Mouse (Mus musculus) c-Kit-negative CD71-positive TER-119-positive erythroid progenitor cells, embryonic 14.5 days (primary cell): ENCODE measurements around the gene Nme9.

Experiments used
- DNase-seq: peaks from one replicate; pipeline ENCODE4 v3.0.0-alpha.2; 2013; ENCODE audit warnings: low read depth, low spot score

The Nme9 gene

DNA sequence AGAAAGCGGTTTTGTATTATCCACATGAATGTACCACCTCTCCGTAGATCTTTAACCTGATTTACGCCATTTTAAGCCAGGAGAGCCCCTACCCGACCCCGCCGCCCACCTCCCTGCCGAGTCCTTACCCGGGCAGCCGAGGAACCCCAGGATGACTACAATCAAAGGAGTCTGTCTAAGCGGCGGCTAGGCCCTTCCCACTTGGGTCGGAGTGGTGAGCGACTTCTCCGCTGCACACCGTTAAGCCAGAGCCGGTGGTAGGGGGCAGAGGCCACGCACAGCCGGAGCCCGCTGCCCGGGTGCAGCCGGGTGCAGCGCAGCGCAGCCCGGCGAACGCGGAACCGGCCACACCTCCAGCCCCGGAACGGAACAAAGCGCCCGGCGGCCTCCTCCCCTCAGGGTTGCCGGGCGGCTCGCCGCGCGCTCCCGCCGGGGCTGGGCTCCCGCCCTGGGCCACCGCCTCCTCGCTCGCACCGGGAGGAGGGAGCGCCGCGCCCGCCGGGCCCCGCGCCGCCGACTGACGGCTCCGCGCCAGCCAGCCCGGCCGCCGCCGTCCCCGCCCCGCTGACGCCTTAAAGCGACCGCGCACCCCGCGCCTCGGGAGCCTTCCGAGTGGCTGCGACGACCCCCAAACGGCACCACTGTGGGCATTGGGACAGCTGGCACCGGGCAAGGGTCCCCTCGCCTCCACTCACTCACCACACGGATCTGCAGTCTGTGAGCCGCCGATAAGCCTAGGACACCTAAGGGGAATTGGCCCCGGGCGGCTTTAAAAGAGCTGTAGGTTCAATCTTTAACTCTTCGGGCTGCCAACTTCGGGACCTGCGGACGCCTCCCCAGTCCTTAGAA is 14.9 kb upstream of the Nme9 start:
- DNase-seq, result no peak

- DNase-seq, result no peak
Measured at GRCm38 (mm10) chr9:99437031-99437764, 14.1 kb upstream of the Nme9 start, which contains the start of gene Mras. Gene Mras (minus strand): TSS chr9:99437381.

- DNase-seq, result no peak
Measured at GRCm38 (mm10) chr9:99437781-99438565, 13.3 kb upstream of the Nme9 start.

DNA sequence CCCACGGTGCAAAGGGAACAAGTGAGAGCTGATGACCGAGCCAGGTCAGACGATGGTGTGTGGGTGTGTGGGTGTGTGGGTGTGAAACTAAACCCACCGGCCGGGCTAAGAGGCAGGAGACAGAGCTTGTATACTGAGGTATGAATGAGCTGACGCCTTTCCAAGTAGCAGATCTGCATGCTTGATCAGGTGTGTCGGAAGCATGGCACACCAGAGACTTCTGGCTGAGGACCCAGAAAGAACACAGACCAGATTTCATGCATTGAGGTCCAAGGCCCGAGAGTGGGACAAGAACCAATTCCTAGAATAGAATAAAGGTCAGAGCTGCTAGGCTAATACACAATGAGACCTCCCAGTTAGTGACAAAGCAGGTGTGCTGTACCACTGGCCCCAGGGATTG is 12.2 kb upstream of the Nme9 start:
- DNase-seq, result no peak

GRCm38 (mm10) chr9:99440941-99441340 is 10.3 kb upstream of the Nme9 start:
- DNase-seq, result no peak

DNA sequence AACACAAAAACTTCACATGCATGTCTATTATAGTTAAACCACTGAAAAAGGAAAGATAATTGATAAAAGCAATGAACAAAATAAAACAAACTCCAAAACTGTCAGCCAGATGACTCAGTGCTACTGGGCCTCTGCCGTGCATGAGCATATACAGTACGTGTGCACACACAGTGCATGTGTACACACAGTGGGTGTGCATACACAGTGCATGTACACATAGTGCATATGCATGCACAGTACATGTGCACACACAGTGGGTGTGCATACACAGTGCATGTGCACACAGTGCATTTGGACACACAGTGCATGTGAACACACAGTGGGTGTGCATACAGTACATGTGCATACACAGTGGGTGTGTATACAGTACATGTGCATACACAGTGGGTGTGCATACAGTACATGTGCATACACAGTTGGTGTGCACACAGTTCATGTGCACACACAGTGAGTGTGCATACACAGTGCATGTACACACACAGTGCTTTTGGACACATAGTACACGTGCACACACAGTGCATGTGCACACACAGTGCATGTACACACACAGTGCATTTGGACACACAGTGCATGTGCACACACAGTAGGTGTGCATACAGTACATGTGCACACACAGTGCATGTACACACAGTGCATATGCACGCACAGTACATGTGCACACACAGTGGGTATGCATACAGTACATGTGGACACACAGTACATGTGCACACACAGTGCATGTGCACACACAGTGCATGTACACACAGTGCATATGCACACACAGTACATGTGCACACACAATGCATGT is 9.4 kb upstream of the Nme9 start:
- DNase-seq, result no peak

DNA sequence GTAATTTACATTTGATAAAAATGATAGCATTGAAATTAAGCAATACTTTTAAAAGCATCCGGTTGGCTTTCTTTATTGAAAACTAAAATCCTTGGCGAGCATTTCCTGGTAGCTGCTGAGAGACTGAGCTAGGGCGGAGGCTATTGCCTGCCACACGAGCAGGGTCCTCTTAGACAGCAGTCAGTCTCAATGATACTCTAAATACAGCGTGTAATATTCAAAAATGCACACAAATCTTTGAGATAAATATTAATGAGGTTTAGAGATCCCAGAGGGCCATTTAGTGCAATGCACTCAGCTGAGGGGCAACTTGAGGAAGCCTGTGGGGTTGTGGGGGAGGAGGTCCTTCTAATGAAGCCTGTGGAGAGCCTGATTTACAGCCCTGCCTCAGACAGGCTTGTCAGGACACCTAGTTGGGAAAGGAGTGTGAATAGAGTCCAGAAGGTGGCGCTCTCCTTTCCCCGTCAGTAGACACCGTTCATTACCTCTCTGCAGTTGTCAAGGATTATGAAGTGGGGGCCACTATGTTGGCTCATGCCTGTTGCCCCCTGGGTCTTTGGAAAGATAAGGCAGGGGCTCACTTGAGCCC is 6.6 kb upstream of the Nme9 start:
- no peak for DNase-seq

DNA sequence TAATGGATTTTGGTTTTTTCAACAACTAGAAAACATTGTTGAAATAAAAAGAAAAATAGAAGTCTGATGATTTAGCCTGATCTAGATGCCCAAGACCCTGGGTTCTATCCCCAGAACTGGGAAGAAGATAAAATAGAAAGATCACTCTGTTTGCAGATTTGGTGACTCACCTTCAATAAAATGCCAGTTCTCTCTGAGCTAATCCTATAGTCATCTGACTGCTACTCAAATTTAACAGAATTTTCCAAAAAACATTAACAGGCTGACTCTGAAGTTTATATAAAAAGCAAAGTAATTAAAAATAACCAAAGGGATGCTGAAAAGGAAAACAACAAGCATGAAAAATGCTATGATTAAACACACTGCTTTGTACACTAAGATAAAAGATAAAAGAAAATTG is 5.0 kb upstream of the Nme9 start:
- DNase-seq, result no peak

DNA sequence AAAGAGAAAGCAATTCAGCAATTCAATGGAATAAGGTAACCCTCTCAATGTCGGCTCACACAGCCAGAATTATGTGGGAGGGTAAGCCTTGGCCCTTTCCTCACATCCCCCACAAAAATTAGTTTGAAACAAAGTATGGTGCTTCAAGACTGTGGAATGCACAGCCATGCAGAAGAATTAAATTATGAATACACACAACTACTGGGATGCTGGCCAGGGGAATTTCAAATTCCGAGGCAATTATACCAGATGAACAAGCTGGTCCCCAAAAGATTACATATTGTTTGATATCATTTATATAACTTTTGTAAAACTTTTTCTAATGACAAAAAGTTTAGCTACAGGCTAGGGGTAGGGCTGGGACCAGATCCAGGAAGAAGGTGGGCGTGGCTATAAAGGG is 4.0 kb upstream of the Nme9 start:
- no peak for DNase-seq

DNA sequence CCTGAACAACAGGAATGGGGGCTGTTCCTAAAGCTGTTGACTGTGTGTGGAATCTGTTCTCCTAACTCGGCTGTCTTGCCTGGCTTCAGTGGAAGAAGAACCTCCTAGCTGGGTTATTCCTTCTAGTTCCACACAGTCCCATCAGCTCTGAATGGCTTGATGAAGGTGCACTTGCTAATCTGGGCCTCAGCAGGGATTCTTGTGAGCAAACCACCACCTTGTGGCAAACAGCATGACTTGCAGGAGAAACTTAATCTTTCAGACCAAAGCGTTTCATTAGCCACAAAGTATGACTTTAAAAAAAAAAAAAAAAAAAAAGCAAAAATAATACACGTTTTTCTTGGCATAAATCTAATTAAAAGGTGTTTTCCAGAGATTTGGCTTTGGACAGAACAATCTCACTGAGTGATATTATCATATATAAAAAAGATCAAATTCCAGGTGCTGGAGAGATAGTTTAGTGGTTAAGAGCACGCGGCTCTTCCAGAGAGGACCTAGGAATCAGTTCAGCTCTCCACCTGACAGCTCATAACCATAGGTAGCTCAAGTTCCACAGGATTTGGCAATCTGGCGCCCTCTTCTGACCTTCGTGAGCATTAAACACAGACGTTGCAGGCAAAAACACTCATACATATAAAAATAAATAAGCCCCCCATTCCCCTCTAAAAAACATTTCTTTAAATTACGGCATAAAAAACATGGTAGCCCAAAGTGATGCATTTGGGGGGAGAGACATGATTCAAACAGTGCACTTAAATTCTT is 1.2 kb upstream of the Nme9 start:
- no peak for DNase-seq

DNA sequence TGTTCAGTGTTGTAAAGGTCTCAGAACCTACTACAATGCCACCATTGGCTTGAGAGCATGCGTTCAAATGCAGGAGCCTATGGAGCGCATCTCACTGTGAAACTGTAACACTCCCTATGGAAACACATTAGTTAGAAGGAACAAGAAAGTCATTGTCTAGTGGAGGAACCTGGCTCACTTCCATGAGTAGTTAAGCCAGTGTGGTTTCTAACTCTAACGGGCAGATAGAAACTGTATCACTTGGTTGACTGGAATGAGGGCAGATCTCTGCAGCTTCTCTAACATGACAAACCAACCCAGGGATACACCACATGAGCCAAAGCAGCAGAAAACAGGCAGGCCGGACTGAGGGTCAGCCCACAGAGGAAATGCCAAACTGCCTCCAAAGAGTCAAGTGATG is 2.9 kb downstream of the Nme9 start:
- no peak for DNase-seq

GRCm38 (mm10) chr9:99458529-99459208 is 7.4 kb downstream of the Nme9 start:
- DNase-seq, result peak; percentile 44

DNA sequence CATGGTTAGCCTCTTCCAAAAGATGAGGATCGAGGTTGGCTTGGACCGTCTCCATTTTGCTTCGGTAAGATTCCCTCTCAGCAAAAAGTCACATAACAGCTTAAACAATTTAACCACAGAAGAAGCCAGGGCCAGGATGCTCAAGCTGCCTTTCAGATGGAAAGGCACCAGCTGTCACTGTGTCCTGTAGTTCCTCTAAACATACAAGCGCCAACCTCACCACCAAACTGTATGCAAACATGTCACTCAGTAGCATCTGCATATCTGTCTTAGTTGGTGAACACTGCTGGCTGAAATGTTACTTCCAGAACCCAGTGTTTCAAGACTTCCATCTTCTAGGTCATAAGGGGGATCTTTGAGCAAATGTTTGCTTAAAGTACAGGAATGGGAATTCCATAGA is 8.5 kb downstream of the Nme9 start:
- DNase-seq, result no peak

- no peak for DNase-seq
Measured at GRCm38 (mm10) chr9:99464876-99465275, 13.6 kb downstream of the Nme9 start.

- DNase-seq, result no peak
Measured at GRCm38 (mm10) chr9:99468572-99468971, 17.3 kb downstream of the Nme9 start.

DNA sequence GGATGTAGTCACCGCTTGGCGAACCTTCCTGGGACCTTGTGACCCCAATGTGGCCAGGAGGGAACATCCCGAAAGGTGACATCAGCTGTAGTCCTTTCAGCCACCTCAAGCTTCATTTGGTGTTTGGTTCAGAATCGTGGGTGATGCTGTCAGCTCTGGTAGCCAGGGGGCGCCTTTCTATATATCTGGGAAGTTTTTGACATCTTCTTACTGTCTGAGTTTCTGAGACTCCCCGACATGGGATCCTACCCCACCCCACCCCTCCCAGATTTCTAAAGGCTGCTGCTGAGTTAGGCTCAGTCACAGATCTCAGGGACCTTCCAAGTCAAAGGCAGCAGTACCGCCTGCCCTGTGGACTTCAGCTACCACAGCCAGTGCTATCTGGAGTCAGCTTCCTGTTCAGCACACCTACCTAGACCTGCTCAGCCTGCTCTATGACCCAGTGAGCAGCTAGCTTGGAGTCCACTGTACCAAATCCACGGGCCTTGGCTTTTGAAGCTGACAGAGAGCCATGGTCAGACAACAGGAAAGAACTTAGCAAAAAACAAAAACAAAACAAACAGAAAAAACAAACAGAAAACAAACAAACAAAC is 18.5 kb downstream of the Nme9 start:
- no peak for DNase-seq

- no peak for DNase-seq
Measured at GRCm38 (mm10) chr9:99470347-99471092, 19.2 kb downstream of the Nme9 start.

- no peak for DNase-seq
Measured at GRCm38 (mm10) chr9:99471334-99471733, 20.1 kb downstream of the Nme9 start.
